Mouse (Mus musculus) cortical plate, adult 2 months (tissue): ENCODE measurements around the gene Slc38a10.
A peak's percentile ranks its signal among the peaks of the same experiment; 100 is the strongest.

Source experiments
- CTCF ChIP-seq: fragments of 200-500 bp; IDR thresholded peaks from 2 replicates; pipeline ENCODE4 v1.5.1; 2011; ENCODE audit warnings: mild to moderate bottlenecking, control low read depth, low read length; ENCODE audit not compliant: insufficient read depth; ENCODE audit errors: extremely low read depth
- POLR2A ChIP-seq: fragments of 200-500 bp; IDR thresholded peaks from 2 replicates; pipeline ENCODE4 v1.6.1; 2011; ENCODE audit warnings: mild to moderate bottlenecking, low read length, control low read depth; ENCODE audit not compliant: insufficient read depth; ENCODE audit errors: extremely low read depth

DNA sequence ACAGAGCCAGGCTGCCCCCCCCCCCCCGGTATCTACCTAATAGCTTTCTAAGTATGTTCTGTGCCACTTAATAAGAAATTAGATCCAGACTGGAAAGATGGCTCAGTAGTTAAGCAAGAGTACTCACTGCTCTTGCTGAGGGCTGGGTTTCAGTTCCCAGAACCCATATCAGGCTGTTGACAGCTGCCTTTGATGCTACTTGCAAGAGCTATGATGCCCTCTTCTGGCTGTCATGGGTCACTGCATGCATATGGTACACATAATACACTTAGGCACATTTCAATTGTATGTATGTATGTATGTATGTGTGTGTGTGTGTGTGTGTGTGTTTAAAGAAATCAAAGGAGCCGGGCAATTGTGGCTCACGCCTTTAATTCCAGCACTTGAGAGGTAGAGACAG, 12.1 kb upstream of the Slc38a10 start:
- 0 out of 2 replicates have a peak, but pooled peaks have one; percentile 10 for TF ChIP-seq CTCF
- no peak for TF ChIP-seq POLR2A
